Mouse (Mus musculus) urinary bladder, adult 2 months (tissue): ENCODE measurements around the gene Efemp2. TPM values are rescaled to one million over a fixed set of nuclear protein-coding genes. Genes with fewer than 3 reads are reported as not detected.
A peak's percentile ranks its signal among the peaks of the same experiment; 100 is the strongest.

Experiments
- DNase-seq: peaks from one replicate; pipeline ENCODE4 v3.0.0; 2022; ENCODE audit warnings: low spot score
- polyA plus RNA-seq: library from polyadenylated mRNA; depleted of rRNA; stranded (reverse); fragments of >200 nt; gene quantifications from 2 replicates; pipeline ENCODE4 v1.2.3, GENCODE M21; 2012

Gene Efemp2
- polyA plus RNA-seq, 1 experiment, result 77.3 TPM

DNA sequence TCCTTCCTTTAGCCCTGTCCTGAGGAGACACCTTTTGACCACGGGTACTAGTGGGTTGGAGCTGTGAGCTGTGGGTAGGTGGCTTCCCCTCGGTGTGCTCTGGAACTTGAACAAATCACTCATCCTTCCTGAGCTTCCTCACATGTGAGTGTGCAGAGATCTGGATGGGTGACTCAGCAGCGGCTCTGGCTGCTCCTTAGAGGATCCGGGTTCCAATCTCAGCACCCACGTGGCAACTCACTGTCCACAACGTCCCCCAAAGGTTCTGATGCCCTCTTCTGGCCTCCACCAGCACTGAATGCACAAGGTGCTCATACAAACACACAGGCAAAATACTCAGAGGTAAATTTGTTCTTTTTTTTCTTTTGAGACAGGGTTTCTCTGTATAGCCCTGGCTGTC is 22.0 kb upstream of the Efemp2 start:
- no peak for DNase-seq

DNA sequence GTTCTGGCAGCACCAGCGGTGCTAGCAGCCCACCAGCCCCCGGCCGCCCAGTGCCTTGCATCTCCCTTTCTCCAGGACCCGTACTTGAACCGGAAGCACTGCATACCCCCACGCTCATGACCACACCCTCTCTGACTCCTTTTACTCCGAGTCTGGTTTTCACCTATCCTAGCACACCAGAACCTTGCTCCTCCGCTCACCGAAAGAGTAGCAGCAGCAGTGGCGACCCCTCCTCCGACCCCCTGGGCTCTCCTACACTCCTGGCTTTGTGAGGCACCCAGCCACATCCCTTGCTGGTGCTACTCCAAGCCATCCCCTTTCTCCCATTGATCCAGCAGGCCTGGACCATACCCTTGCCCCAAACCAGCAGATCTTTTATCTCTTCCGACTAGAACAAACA is 18.7 kb upstream of the Efemp2 start:
- no peak for DNase-seq

DNA sequence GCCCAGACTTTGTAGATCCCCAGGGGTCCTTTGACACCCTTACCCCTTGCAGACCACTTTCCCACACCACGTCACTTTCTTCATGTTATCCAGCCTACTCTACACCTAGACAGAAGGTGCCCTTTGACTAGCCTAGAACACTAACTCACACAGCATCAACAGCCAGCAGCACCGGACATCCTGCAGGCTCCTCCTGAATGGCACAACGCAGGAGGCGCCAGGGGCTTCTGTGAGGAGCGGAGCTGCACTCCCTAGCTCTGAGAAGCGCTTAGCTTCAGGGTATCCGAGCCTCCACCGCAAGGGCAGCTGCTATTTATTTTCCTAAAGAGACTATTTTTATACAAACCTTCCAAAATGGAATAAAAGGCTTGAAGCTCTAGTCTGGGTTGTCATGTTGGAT is 18.2 kb upstream of the Efemp2 start:
- DNase-seq, result no peak

DNA sequence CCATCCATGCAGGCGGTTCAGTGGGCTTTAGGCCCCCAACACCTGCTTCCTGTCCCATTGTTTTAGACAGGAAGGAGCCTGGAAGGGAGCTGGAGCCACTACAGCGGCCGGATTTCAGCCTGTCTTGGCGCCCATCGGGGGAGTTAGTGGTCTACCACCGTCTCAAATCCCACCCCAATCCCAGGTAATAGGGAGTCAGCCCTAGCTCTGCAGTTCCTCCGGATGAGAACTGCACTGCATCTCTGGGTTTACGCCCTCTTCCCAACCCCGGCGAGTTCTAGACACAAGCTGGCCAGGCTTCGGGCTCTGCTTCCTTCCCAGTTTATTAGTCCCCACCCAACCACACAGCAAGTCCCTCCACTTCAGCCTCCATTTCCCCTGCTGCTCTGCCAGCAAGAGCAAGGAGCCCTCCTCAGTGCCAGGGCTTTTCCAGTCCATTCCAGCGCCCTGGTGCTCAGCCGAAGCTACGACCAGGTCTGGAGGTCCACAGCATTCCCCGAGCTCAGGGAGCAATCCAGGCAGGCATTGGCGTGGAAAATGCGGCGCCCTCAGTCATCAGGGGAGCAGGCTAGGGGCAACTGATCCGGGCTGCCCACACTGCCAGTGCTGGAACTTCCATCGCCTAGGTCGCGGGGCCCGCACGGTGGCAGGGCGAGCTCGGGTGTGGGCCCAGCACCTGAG is 17.4 kb upstream of the Efemp2 start:
- no peak for DNase-seq

DNA sequence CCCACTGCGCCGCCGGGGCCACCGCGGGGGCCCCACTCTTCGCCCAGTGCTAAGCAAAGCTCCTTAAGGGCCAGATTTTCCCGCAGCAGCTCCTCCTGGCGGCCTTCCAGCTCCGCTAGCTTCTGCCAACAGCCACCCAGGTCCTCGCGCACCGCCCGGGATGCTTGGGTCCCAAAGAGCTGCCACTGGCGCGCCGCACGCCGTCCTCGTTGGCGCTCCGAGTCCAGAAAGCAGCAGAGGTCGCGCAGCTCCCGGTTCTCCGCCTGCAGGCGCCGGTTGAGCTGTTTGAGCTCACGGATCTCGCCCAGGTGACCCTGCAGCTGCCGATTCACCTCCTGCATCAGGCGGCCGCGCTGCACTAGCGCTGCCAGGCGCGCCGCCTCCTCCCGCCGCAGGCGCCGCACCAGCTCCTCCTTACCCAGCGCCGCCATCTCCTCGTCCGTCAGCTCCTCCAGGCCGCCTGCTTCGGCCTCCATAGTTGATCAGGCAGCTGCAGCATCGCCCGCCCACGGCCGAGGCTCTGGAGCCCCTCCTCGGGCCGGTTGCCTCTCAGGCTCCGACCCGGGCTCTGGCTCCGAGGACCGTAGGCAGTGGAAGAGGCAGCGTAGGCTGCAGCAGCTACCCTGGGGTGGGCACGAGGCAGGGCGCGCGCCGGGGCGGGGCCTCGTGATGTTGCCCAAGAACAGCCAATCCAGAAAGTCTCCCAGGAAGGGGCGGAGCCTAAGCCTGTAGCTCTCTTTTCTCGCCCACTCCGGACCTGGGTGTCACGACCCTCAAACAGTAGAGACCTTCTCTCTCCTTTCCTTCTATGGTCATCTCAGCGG is 16.6 kb upstream of the Efemp2 start:
- DNase-seq, result peak; percentile 90

DNA sequence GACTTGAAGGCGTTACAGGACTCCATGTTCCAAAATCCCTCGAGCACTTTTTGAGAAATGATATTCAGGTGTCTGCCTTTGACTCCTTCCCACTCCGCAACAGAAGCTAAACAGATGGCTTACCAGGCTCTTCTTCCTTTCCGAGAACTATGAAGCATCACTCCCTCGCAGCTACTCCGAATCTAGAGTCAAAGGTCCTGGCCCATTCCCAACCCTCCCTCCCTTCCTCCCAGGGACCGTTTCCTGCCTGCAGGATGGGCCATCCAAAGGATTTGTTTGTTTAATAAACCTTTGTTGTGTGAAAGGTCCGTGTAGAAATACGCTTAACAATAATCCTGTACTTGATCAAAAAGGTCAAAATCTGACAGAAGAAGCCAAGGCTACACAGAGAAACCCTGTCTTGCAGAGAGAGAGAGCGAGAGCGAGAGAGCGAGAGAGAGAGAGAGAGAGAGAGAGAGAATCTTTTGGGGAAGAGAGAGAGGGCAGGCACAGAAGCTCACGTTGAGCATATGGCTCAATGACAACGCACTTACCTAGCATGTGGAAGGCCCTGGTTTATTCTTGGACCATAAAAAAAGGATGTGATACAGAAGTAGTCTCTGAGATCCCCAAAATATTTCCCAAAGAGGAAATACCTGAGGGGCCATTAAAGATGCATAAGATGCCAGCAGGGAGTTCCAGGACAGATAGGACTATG is 15.9 kb upstream of the Efemp2 start, which contains the start of gene Ccdc85b:
Gene Ccdc85b, minus strand, starts transcription at position 149 of the 697 bp plus-strand sequence.
- DNase-seq, result no peak

DNA sequence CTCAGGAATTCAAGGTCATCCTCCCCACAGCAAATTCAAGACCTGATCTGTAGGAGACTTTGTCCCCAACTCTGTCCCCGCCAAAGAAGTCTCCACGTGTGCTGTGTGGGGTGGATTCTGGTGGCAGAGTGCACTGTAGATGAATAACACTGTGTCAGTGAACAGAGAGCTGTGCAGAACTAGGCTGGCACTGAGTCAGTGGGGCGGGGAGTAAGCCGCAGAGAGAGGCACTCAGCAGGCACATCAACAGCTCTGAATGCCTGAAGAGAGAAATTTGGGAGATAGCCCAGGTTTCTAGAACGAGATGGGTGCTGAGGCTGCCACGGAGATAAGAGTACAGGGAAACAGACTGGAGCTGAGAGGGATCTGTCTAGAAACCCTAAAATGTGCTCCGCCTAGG is 14.7 kb upstream of the Efemp2 start:
- DNase-seq, result no peak

DNA sequence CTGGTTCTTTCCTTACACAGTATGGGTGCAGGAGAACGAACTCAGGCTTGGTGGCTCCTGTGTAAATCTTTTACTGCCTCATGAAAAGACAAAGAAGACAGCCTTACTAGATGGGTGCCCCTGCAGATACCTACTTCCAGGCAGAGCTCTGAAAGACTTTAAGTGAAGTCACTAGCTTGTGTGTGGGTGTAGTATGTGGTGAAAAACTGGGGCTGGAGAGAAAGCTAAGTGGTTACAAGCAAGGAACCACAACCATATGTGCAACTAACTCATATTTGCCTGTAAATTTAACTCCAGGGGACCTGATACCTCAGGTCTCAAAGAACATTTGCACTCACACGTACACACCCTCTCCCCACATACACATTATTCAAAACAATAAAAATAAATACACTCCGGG is 13.9 kb upstream of the Efemp2 start:
- DNase-seq, result no peak

DNA sequence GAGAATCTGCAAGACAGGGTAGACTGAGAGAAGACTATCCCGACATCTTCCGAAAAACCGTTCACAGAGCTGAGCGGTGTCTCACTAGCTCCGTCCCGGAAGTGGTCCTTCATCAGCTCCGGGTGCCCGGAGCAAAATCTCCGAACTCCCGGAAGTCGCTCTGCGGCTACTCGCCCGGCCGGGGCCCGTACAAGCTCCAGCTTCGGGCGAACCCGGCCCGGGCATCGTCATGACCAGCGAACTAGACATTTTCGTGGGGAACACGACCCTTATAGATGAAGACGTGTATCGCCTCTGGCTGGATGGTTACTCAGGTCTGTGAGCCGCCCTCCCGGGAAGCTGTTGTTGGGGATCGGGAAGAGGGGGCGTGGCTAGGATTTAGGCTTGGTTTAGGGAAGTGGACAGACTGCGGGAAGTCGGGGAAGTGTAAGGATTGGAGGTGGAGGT is 13.3 kb upstream of the Efemp2 start, which contains the start of gene Fibp:
Gene Fibp, plus strand, starts transcription at position 151 of the 447 bp plus-strand sequence.
- DNase-seq, result peak; percentile 79

DNA sequence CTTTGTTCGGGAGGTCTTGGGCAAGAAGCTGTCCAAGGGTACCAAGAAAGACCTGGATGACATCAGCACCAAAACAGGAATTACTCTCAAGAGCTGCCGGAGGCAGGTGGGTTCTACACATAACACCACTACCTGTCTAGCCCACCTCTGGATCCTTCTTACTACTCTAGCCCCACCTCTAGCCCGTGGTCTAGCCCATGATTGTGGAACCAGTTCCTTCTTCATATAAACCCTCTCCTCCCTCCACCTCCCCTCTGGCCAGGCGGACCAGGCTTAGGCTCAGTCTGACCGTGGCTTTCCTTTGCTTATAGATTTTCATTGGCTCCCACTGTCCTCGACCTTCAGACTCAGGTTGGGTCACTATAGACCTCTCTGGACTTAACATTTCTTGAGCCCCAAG is 12.3 kb upstream of the Efemp2 start:
- no peak for DNase-seq

DNA sequence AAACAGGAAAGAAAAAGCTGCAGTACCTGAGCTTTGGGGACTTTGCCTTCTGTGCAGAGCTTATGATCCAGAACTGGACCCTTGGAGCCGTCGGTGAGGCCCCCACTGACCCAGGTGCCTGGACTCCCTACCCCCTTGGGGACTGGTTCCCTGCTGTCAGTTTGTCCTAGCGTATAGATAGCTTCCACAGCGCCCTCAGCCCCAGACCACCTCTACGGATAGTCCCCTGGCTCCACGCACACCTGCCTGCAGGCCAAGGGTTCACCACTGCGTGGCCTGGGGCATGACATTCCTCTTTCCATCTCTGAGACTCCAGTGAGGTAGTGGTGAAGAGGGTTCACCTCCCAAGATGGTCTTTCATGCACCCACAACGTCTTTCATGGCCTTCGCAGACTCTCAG is 10.5 kb upstream of the Efemp2 start:
- no peak for DNase-seq

DNA sequence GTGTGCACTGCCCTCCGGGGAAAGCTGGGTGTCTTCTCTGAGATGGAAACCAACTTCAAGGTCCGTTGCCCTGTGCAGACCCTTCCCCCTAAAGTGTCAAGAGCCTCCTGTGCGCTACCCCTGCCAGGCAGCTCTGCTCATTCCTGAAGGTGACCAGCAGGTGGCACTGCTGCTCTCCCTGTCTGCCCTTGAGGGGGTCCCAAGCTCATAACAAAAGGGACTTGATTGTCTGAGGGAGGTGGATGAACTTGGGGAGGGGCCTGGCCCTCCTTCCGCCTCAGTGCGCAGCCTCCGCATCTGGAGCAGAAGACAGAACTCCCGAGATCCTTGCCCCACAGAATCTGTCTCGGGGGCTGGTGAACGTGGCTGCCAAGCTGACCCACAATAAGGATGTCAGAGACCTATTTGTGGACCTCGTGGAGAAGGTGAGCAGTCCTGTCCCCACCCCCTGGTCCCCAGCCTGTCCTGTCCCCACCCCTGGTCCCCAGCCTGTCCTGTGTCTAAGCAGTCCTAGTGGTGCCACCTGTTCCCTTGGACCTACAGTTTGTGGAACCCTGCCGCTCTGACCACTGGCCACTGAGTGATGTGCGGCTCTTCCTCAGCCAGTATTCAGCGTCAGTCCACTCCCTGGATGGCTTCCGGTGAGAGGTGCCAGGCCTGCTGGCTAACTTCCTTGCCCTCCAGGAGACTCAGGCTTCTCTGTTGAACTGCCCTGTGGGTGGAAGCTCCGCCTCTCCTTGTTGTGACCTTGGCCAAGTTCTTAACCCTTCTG is 9.8 kb upstream of the Efemp2 start:
- DNase-seq, result no peak

DNA sequence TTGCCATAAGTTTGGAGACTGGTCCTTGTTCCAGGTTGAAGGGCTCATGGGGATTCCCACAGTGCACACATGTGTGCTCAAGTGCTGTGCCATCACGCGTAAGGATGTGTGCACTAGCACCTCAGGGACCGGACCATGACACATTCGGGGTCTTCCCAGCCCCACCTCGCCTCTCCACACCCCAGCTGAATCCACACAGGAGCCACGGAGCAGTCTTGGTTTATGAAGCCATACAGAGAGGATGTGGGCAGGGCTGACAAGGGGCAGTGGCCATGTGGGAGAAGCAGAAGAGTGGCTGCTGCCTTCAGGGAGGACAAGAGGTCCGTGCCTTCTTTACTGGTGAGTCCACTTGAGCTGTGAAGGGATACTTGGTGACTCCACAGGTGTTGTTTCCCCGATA is 8.7 kb upstream of the Efemp2 start:
- DNase-seq, result no peak

DNA sequence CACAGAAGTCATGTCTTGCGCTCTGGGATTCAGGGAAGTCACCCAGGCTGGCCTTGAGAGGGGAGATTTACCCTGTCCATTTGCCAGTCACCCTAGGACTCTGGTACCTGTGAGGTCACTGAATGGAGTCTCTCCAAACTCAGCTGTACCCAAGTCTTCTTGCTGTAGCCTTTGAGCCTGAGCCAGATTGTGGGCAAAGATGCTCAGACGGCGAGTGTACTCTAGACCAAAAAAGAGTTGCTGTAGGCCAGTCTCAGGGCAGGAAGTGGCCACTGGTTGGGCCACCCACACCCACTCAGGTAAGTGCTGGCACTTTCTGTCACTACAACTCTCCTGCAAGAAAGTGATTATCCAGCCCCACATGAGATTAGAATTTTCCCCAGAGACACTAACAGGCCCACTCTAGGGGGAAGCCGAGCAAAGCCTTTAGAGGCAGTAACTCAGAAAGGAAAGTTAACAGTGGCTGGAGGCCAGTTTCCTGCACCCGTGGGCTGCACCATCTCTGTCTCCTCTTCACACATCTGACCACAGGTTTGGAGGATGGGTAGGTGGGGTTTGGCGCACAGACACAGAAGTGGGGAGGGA is 6.7 kb upstream of the Efemp2 start:
- no peak for DNase-seq

DNA sequence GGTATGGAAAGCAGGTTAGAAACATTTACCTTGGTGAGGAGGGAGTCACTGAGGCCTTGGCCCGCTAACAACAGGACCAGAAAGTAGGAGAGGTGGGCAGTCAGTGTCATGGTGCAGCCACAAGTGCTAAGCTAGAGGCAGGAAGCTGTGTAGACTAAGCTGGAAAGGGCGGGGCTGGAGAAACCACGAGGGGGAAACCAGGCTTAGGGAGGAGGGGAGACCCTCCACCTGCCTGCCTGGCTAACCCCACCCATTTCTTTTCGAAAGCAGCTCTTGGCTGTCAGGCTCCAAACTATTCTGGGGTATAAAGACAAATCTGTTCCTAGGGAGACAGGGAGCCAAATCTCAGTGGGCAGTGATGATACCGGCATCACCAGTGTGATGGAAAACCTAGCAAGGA is 5.4 kb upstream of the Efemp2 start, which contains the start of gene Ctsw:
Gene Ctsw, minus strand, starts transcription at position 134 of the 400 bp plus-strand sequence.
- DNase-seq, result no peak

DNA sequence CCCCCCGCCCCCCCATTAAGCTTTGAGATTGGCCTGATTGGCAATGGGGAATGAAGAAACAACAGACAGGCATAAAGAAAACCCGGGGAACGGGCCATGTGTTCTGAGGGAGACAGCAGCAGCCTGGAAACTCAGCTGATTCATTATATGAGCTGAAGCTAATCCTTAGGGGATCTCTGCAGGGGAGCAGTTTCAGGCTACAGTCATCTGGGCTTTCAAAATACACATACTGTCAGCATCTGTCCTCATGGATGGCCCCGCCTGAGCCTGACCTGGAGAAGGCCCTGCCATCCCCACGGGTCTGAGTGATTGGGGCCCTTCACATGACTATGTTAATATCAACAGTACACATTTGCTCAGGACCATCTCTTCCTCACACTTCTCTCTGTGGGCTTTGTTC is 1.9 kb upstream of the Efemp2 start:
- no peak for DNase-seq

DNA sequence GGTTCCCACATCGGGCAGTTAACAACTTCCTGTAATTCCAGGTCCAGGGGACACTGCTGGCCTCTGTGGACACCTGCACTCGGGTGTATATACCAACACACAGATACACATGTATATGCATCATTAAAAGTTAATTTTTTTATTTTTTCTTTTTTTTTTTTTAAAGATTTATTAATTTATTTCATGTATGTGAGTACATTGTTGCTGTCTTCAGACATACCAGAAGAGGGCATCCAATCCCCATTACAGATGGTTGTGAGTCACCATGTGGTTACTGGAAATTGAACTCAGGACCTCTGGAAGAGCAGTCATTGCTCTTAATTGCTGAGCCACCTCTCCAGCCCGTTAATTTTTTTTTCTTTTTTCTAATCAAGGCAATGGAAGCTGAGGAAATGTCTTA is 897 bp upstream of the Efemp2 start:
- DNase-seq, result no peak

DNA sequence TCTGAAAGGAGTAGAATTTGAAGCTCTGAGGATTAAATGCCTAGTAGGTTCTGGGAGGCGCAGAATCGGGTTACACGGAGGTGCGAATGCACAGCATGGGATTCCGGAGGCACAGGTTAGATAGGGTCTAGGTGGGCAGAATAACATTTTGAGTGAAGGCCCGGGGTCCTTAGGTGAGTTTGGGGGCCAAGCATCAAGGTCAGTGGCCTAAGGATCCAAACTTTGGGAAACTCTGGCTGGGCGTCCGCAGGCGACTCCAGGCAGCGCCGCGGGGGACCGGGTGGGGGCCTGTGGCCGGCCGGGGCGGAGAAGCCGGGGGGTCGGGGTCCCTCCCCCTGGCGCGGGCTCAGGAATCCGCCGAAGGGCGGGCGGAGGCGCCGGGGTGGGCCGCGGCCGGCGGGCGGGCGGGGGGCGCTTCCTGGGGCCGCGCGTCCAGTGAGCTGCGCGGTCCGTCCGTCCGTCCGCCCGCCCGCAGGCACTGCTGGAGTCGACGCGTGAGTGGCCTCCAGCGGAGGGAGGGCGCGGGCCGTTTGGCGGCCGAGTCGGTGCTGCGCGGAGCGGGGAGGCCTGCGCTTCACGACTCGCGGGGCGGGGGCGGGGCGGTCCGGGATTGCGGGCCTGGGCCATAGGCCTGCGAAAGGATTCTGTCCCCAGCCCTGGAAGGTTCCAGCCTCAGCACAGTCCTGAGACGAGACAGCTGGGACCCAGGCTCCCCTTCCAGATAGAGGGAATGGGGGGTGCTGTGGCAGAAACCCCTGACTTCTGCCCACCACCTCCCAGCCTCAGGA is 721 bp downstream of the Efemp2 start:
- DNase-seq, result no peak

DNA sequence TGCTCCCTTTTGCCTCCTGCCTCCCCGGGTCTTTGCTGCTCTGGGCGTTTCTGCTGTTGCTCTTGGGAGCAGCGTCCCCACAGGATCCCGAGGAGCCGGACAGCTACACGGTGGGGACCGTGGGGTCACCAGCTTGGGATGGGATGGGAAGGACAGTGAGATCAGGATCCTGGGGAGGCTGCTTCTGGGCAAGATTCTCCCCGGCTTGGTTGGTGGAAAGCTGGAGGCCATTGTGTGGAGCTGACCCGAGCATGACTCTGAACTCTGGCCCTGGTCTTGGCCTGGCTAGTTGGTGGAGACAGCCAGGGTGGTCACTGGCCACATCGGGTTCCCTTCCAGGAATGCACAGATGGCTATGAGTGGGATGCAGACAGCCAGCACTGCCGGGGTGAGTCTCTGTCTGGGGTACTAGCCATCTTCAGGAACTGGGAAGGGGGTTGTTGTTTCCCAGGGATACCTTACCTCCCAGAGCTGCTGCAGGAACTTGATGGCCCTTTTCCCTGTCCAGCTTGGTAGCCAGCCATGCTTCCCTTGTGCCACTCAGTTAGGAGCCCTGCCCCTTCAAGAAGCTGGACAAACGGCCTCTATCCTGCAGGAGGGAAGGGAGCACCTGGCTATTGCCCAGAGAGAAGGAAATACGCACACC is 1.4 kb downstream of the Efemp2 start:
- DNase-seq, result no peak
